Mouse (Mus musculus): ENCODE measurements around the gene Enox1. TPM values are rescaled to one million over a fixed set of nuclear protein-coding genes. Genes with fewer than 3 reads are reported as not detected.

The Enox1 gene
- polyA plus RNA-seq, 1 experiment, result 0.65 TPM

DNA sequence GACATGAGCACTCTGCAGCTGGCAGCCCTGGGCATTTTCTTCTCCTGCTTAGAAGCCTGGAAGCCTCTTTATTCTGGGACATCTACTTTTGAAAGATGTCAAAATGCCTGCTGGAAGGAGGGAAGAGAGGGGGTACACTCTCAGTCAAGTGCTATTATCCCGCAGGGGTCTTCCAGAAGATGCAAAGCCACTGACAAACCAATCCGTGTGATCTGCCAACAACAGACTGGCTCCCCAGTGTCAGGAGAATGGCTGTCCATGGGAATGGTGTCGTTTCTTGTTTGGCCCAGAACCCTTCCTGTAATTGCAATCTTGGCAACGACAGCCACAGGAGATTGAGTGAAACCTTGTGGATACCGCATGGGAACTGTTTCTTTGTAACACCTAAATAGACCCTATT, 390.8 kb downstream of the Enox1 start:
- Histone ChIP-seq H3K4me1 (ENCODE audit: control insufficient read depth, insufficient read depth, low read length) (no peaks in the 10 kb centered on the region), H3K27ac (ENCODE audit: control insufficient read depth, insufficient read depth, low read depth, low read length, poor library complexity) (no peak overlapping the region), H3K4me3 (replicated peaks; ENCODE audit: control insufficient read depth, low read depth, low read length) (no peak overlapping the region)
- 81% methylated on average over 5 of the region's 5 CpGs for WGBS
- no peak for TF ChIP-seq POLR2A (IDR thresholded peaks at IDR 0.05; ENCODE audit: borderline replicate concordance, control insufficient read depth, low read depth, low read length)
- TF ChIP-seq CTCF (IDR thresholded peaks at IDR 0.05; ENCODE audit: control insufficient read depth, insufficient read depth, low read length), result no peak

DNA sequence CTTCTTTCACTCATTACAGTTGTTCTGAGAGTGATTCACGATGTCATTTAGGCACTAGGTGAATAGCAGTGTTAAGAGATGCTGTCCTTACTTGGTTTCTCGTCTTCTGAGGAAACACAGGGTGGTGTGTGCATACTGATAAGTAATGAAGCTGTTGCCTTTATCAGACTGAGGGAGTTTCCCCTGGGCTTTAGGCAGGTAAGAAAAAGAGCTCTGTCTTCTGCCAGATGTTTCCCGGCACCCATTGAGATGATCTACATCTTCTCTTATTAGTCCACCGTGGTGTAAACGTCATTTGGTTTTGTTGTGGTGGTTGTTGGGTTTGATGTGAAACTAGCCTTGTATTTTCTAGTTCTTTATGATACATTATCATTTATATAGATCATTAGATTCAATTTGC, 392.4 kb downstream of the Enox1 start:
- Histone ChIP-seq H3K4me3 (replicated peaks; ENCODE audit: control insufficient read depth, low read depth, low read length) (no peak overlapping the region), H3K4me1 (ENCODE audit: control insufficient read depth, insufficient read depth, low read length) (no peaks in the 10 kb centered on the region), H3K27ac (ENCODE audit: control insufficient read depth, insufficient read depth, low read depth, low read length, poor library complexity) (no peak overlapping the region)
- TF ChIP-seq POLR2A (IDR thresholded peaks at IDR 0.05; ENCODE audit: borderline replicate concordance, control insufficient read depth, low read depth, low read length) (no peak), CTCF (IDR thresholded peaks at IDR 0.05; ENCODE audit: control insufficient read depth, insufficient read depth, low read length) (no peak)
- WGBS, result 57% methylated on average over 5 of the region's 5 CpGs

DNA sequence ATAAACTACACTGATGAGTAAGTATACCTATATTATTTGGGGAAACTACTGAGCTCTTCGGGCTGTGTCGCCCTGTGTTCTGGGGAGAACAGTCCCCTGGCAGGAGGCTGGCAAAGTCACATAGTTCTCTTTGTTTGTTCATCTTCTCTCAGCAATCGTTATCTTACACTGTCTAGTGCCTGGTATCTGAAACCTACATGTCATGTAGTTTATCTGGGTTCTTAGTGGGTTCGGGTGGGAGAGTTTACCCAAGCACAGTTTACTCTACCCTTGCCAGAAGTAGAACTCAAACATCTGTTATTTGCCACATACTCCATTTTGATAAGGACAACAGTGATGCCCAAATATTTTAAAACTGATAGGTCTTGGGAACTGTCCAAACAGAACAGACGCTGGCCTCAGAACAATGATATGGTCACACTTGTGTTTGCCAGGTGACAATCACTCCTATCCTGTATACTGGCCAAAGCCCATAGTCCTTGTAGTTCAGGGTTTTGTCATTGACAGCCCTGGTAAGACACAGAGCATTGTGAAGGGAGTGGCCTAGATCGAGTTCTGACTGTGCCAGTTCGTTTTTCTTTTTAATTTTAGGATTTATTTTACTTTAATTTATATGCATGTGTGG, 401.0 kb downstream of the Enox1 start:
- Histone ChIP-seq H3K4me3 (replicated peaks; ENCODE audit: control insufficient read depth, low read depth, low read length) (no peak overlapping the region), H3K4me1 (ENCODE audit: control insufficient read depth, insufficient read depth, low read length) (no peaks in the 10 kb centered on the region), H3K27ac (ENCODE audit: control insufficient read depth, insufficient read depth, low read depth, low read length, poor library complexity) (no peak overlapping the region)
- TF ChIP-seq POLR2A (IDR thresholded peaks at IDR 0.05; ENCODE audit: borderline replicate concordance, control insufficient read depth, low read depth, low read length), result no peak
- no peak for TF ChIP-seq CTCF (IDR thresholded peaks at IDR 0.05; ENCODE audit: control insufficient read depth, insufficient read depth, low read length)
- WGBS, result 64% methylated on average over 7 of the region's 7 CpGs

DNA sequence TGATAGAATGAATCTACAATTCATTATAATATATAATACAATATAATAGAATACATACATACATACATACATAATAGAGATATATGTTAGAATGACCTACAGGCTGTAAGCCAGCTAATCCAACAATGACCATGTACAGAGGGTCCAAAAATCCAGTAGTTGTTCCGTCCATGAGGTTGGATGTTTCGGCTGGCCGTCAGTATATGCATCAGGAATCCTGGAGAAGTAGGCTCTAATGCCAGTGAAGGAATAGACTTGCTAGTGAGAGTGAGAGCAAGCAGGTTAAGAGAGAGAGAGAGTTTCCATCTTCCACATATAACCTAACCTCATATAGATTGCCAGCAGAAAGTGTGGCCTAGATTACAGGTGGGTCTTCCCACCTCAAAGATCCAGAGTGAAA, 402.3 kb downstream of the Enox1 start:
- Histone ChIP-seq H3K27ac (ENCODE audit: control insufficient read depth, insufficient read depth, low read depth, low read length, poor library complexity) (no peak overlapping the region), H3K4me3 (replicated peaks; ENCODE audit: control insufficient read depth, low read depth, low read length) (no peak overlapping the region), H3K4me1 (ENCODE audit: control insufficient read depth, insufficient read depth, low read length) (no peaks in the 10 kb centered on the region)
- WGBS, result 83% methylated on average over 3 of the region's 3 CpGs
- TF ChIP-seq CTCF (IDR thresholded peaks at IDR 0.05; ENCODE audit: control insufficient read depth, insufficient read depth, low read length) (no peak), POLR2A (IDR thresholded peaks at IDR 0.05; ENCODE audit: borderline replicate concordance, control insufficient read depth, low read depth, low read length) (no peak)

DNA sequence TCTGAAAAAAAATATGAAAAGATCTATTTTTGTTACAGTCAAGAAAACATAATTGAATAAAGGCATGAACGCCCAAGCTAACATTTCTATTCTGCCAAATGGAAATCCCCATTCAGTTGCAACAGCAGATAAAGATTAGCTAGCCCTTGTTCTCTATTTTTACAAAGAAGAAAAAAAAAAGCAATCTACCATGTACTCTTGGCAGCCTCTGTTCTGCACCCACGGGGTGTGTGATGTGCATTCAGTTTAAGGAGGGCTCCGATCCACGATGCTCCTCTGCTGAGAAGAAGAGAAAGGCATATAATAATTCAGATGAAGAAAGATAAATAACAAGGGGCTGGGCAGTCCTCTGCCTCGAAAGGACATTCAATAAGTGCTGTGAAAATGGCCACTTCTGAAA, 403.2 kb downstream of the Enox1 start:
- WGBS, result 77% methylated on average over 5 of the region's 5 CpGs
- Histone ChIP-seq H3K27ac (ENCODE audit: control insufficient read depth, insufficient read depth, low read depth, low read length, poor library complexity) (no peak overlapping the region), H3K4me3 (replicated peaks; ENCODE audit: control insufficient read depth, low read depth, low read length) (no peak overlapping the region), H3K4me1 (ENCODE audit: control insufficient read depth, insufficient read depth, low read length) (no peaks in the 10 kb centered on the region)
- TF ChIP-seq CTCF (IDR thresholded peaks at IDR 0.05; ENCODE audit: control insufficient read depth, insufficient read depth, low read length) (no peak), POLR2A (IDR thresholded peaks at IDR 0.05; ENCODE audit: borderline replicate concordance, control insufficient read depth, low read depth, low read length) (no peak)

DNA sequence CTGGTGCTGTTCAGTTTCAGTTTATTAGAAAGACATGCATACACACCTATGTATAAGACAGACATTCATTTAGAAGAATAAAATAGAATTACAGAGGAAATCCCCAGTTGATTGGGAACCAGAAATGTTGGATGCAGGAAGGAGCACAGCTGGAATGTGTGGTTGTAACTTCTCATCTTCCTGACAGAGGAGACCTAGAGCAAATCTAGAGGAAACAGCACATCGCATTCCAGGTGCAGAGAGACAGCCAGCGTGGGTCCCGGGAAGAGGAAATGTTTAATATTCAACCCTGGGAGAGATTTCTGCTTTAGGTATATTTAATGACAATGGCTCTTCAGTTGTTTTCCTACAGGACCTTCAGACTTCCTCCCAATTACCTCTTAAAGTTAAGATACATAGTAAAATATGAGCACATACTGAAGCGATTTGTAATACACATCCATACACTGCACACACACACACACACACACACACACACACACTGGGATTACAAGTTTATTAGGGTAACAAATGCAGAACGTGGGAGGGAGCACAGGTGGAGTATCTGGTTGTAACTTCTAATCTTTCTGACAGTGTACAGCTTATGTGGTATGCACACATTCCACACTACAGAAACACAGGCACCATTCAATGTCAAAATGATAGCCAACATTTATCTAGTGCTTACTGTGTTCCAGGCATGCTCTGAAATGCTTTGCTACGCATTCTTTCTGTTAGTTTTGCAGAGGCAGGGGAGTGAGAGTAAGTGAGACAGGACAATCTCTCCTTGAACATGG, 405.4 kb downstream of the Enox1 start:
- Histone ChIP-seq H3K27ac (ENCODE audit: control insufficient read depth, insufficient read depth, low read depth, low read length, poor library complexity) (no peak overlapping the region), H3K4me1 (ENCODE audit: control insufficient read depth, insufficient read depth, low read length) (no peaks in the 10 kb centered on the region), H3K4me3 (replicated peaks; ENCODE audit: control insufficient read depth, low read depth, low read length) (no peak overlapping the region)
- TF ChIP-seq POLR2A (IDR thresholded peaks at IDR 0.05; ENCODE audit: borderline replicate concordance, control insufficient read depth, low read depth, low read length) (no peak), CTCF (IDR thresholded peaks at IDR 0.05; ENCODE audit: control insufficient read depth, insufficient read depth, low read length) (no peak)
- WGBS, result 72% methylated on average over 6 of the region's 6 CpGs

DNA sequence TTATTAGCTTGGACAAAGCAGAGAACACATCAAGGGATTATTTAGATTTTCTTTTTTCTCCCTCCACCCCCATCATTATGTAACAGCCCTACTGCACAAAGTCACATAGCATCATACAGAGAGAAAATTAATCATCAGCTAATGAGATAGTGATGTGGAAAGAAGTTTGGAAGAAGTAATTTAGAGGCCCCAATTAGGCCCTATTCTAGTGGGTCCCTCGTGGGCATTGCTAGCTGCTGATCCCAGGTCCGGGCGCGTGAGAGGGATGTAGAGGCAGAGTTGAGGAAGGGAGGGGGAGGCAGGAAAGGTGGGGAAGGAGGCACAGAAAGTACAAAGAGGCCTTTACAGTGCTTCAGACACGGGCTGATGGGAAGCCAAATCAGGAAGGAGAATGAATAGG, 407.4 kb downstream of the Enox1 start:
- H3K4me1 ChIP-seq (ENCODE audit: control insufficient read depth, insufficient read depth, low read length), result no peaks in the 10 kb centered on the region
- no peak overlapping the region for H3K4me3 ChIP-seq (replicated peaks; ENCODE audit: control insufficient read depth, low read depth, low read length)
- TF ChIP-seq CTCF (IDR thresholded peaks at IDR 0.05; ENCODE audit: control insufficient read depth, insufficient read depth, low read length) (no peak), POLR2A (IDR thresholded peaks at IDR 0.05; ENCODE audit: borderline replicate concordance, control insufficient read depth, low read depth, low read length) (no peak)
- no peak overlapping the region for H3K27ac ChIP-seq (ENCODE audit: control insufficient read depth, insufficient read depth, low read depth, low read length, poor library complexity)
- 80% methylated on average over 5 of the region's 5 CpGs for WGBS

DNA sequence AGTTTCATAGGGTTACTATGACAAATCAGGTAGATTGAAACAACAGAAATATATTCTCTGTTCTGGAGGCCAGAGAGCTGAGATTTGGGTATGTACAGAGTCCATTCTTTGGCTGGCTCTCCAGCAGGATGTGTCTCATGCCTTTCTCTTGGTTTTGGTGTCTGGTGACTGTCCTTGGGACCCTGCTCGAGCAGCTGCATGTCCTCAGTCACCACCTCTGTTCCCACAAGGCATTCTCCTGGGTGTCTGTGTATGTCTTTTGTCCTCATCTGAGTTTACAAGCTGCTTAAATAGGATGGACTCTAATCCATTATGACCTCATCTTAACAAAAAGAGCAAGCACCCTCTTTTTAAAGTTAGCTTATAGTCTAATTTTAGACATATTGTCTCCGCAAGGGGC, 410.6 kb downstream of the Enox1 start:
- Histone ChIP-seq H3K27ac (ENCODE audit: control insufficient read depth, insufficient read depth, low read depth, low read length, poor library complexity) (no peak overlapping the region), H3K4me3 (replicated peaks; ENCODE audit: control insufficient read depth, low read depth, low read length) (no peak overlapping the region), H3K4me1 (ENCODE audit: control insufficient read depth, insufficient read depth, low read length) (no peaks in the 10 kb centered on the region)
- 82% methylated on average over 2 of the region's 2 CpGs for WGBS
- TF ChIP-seq POLR2A (IDR thresholded peaks at IDR 0.05; ENCODE audit: borderline replicate concordance, control insufficient read depth, low read depth, low read length) (no peak), CTCF (IDR thresholded peaks at IDR 0.05; ENCODE audit: control insufficient read depth, insufficient read depth, low read length) (no peak)
